Mouse (Mus musculus): ENCODE data around the gene Eif5b. TPM values are rescaled to one million over a fixed set of nuclear protein-coding genes. Genes with fewer than 3 reads are reported as not detected.
"Not testable (repeated sequence)": the region's sequence is repeated elsewhere in the genome, so short reads cannot be mapped to it uniquely, and the experiment has no call there.

Gene Eif5b
- polyA plus RNA-seq, 1 experiment, result 6.9 TPM

DNA sequence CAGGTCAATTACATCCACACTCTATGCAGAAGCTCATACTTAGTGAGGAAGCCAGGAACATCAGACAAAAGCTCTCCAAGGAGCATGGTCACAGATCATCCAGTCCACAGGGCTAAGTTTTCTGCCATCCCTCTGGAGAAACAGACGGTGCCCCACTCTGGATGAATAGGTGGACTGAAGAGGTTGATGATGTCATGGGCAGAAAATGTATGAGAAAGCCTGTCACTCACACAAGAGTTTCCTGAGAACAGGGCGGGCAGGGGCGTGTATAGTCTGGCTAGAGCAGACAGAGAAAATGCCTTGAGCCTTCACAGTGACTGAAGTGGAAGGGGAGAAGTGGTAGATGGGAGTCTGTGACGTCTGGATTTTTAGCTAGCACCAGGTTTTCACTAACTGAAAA lies 26.3 kb upstream of the Eif5b start:
- no peaks in the 10 kb centered on the region for H3K4me1 ChIP-seq (ENCODE audit: control insufficient read depth, insufficient read depth, low read length)
- 34% methylated on average over 4 of the region's 4 CpGs for WGBS
- TF ChIP-seq POLR2A (IDR thresholded peaks at IDR 0.05; ENCODE audit: borderline replicate concordance, extremely low read depth, low read depth, low read length), result no peak
- no peak for TF ChIP-seq CTCF (IDR thresholded peaks at IDR 0.05; ENCODE audit: insufficient read depth, low read length)
- no peak overlapping the region for H3K4me3 ChIP-seq (replicated peaks; ENCODE audit: extremely low read depth, low read depth, low read length)
- no peak for DNase-seq

DNA sequence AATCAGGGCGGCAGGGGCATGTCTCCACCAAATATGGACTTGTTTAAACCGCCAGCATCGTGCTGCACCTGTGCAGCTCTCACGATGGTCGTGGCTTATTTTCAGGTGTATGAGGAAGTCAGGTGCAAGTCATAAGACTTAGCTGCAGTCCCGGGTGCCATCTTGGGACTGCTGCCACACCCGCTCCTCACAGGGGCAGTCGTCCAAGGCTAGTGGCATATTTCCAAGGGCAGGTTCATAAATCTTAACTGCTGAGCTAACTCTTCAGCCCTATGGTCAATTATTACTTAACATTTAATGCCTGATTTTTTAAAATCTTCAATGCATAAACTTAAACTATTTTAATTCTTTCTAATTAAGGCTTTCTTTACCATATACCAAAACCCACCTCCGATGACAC lies 21.1 kb upstream of the Eif5b start:
- not testable (repeated sequence) for DNase-seq; H3K4me1 ChIP-seq (ENCODE audit: control insufficient read depth, insufficient read depth, low read length); H3K4me3 ChIP-seq (replicated peaks; ENCODE audit: extremely low read depth, low read depth, low read length)
- WGBS, result 56% methylated on average over 9 of the region's 9 CpGs

DNA sequence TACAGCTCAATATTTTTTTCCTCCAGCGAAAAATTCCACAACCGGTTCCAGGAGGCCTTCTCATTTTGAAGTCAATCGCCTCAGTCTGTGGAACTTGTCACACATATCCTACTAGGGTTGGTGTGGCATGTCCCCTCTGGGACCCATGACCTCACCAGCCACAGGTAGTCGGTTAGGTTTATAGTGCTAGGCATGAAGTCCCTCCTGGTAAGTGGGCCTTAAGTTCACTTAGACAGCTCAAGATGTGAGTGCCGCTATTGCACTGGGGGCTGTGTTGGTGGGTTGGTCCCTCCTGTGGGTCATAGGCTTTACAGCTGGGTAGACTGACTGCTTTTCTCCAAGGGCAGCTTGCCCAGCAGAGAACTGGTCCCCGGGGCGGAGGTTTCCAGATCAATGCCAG lies 20.5 kb upstream of the Eif5b start:
- TF ChIP-seq POLR2A (IDR thresholded peaks at IDR 0.05; ENCODE audit: borderline replicate concordance, extremely low read depth, low read depth, low read length) (no peak), CTCF (IDR thresholded peaks at IDR 0.05; ENCODE audit: insufficient read depth, low read length) (no peak)
- WGBS, result 86% methylated on average over 7 of the region's 7 CpGs
- Histone ChIP-seq H3K4me3 (replicated peaks; ENCODE audit: extremely low read depth, low read depth, low read length) (no peak overlapping the region), H3K4me1 (ENCODE audit: control insufficient read depth, insufficient read depth, low read length) (no peaks in the 10 kb centered on the region)
- DNase-seq, result no peak

DNA sequence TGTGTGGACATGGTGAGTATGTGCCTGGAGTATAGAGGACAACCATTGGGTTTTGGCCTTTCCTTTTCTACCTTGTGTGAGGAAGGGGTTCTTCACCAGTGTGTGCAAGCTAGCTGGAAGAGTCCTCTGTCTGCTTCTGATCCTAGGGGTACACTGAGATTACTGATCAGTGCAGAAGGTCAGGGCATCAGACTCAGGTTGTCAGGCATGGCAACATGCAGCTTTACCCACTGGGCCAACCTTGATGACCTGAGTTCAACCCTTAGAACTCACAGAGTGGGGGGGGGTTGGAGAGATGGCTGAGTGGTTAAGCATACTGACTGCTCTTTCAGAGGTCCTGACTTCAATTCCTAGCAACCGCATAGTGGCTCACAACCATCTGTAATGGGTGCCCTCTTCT lies 13.5 kb upstream of the Eif5b start:
- H3K4me3 ChIP-seq (replicated peaks; ENCODE audit: extremely low read depth, low read depth, low read length), result no peak overlapping the region
- H3K4me1 ChIP-seq (ENCODE audit: control insufficient read depth, insufficient read depth, low read length), result no peaks in the 10 kb centered on the region
- WGBS, result 100% methylated on average over 1 of the region's 1 CpGs
- TF ChIP-seq CTCF (IDR thresholded peaks at IDR 0.05; ENCODE audit: insufficient read depth, low read length) (no peak), POLR2A (IDR thresholded peaks at IDR 0.05; ENCODE audit: borderline replicate concordance, extremely low read depth, low read depth, low read length) (no peak)
- no peak for DNase-seq

DNA sequence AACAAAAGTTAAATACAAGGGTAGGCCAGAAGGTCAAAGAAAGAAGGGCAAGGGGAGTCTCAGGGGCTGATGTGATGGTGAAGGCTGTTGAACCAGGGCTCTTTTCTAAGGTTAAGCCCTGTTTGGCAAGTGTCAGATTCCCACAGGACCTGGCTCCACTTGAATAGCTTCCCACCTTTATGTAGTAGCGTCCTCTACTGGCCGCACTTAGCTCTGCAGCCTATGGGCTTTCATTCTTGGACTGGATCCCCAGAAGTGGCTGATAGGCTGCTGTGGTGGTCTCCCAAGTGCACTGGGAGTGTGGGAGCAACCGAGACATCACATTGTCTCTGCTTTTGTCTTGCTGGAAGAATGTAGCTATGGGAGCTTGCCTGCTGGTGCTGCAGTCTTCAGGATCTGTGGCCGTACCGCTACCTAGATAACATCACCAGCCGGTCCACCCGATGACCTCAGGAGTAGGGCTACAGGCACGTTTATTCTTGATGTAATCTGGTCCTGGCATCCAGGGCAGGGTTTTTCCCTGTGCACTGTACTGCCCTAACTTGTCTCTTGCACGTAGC lies 12.0 kb upstream of the Eif5b start:
- no peaks in the 10 kb centered on the region for H3K4me1 ChIP-seq (ENCODE audit: control insufficient read depth, insufficient read depth, low read length)
- TF ChIP-seq CTCF (IDR thresholded peaks at IDR 0.05; ENCODE audit: insufficient read depth, low read length), result peak; percentile 38
- no peak for TF ChIP-seq POLR2A (IDR thresholded peaks at IDR 0.05; ENCODE audit: borderline replicate concordance, extremely low read depth, low read depth, low read length)
- DNase-seq, result no peak
- WGBS, result 79% methylated on average over 9 of the region's 9 CpGs
- H3K4me3 ChIP-seq (replicated peaks; ENCODE audit: extremely low read depth, low read depth, low read length), result no peak overlapping the region

DNA sequence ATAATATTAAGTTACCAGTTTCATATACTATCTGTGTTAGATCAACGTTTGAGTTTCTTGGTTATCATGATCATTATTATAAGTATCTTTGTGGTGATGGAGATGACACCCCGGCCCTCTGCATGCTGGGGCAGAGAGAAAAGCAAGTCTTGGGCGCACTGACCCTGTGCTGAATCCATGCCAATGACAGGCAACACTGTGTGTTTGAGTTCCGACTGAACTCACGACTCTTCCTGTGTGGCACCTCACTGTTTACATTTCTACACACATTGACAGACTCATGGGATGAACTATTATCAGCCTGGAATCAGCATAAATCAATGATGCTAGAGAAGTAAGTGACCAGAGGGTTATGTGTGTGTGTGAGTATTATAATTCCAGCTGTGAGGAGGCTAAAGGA lies 10.0 kb upstream of the Eif5b start:
- no peak for DNase-seq
- WGBS, result 67% methylated on average over 5 of the region's 5 CpGs
- TF ChIP-seq POLR2A (IDR thresholded peaks at IDR 0.05; ENCODE audit: borderline replicate concordance, extremely low read depth, low read depth, low read length) (no peak), CTCF (IDR thresholded peaks at IDR 0.05; ENCODE audit: insufficient read depth, low read length) (no peak)
- Histone ChIP-seq H3K4me1 (ENCODE audit: control insufficient read depth, insufficient read depth, low read length) (no peaks in the 10 kb centered on the region), H3K4me3 (replicated peaks; ENCODE audit: extremely low read depth, low read depth, low read length) (no peak overlapping the region)

DNA sequence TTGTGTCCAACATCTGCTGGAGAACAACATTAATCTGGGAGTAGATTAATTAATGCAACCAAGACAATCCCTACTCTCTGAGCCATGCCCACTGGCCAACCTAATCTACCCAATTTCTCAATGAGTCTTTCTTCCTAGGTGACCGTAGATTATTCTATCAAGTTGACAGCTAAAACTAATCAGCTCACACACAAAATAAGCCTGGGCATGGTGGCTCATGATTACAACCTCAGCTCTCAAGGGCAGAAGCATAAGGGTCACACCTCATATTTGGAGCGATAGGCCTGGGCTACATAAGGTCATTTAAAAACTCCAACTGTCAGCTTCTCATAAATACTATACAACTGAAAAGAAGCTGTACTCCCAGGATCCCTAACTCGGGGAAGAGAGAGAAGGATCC lies 1.6 kb upstream of the Eif5b start:
- WGBS, result 35% methylated on average over 3 of the region's 3 CpGs
- DNase-seq, result no peak
- Histone ChIP-seq H3K4me3 (replicated peaks; ENCODE audit: extremely low read depth, low read depth, low read length) (peak overlapping the region; percentile 89), H3K4me1 (ENCODE audit: control insufficient read depth, insufficient read depth, low read length) (peaks cover 5% of the 10 kb centered on the region)
- no peak for TF ChIP-seq CTCF (IDR thresholded peaks at IDR 0.05; ENCODE audit: insufficient read depth, low read length)
- no peak for TF ChIP-seq POLR2A (IDR thresholded peaks at IDR 0.05; ENCODE audit: borderline replicate concordance, extremely low read depth, low read depth, low read length)

DNA sequence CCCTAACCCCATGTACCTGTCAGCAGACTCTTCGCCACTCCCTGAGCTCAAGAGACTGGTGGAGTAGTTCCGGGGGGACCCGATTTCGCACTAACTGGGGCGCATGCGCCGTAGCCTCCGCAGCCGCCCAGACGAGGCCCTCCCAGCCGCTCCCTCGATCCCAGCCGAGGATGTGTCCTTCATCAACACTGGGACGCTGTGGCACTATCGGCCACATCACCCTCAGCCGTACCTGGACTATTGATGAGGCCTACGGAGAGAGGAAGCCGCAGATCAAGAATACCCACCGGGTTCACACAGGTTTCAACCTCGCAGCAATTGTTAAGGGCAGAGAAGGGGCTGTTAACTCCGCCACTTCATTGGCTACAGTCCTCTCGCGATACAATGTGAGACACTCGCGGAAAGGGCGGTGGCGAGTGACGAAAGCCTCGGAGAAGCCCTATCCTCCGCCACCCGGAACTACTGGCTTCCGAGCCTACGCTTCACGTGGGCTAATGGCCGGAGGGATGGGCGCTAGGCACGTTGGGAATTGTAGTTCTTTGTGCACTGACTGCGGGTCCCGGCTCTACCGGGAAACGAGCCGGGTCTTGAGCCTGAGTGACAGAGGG lies 829 bp upstream of the Eif5b start:
- H3K4me1 ChIP-seq (ENCODE audit: control insufficient read depth, insufficient read depth, low read length), result peaks cover 5% of the 10 kb centered on the region
- peak; percentile 98 for DNase-seq
- peak overlapping the region; percentile 94 for H3K4me3 ChIP-seq (replicated peaks; ENCODE audit: extremely low read depth, low read depth, low read length)
- TF ChIP-seq POLR2A (IDR thresholded peaks at IDR 0.05; ENCODE audit: borderline replicate concordance, extremely low read depth, low read depth, low read length) (peak; percentile 63; the same call in 1 of the 2 replicates), CTCF (IDR thresholded peaks at IDR 0.05; ENCODE audit: insufficient read depth, low read length) (no peak)
- under 1% methylated on average over 42 of the region's 42 CpGs for WGBS

DNA sequence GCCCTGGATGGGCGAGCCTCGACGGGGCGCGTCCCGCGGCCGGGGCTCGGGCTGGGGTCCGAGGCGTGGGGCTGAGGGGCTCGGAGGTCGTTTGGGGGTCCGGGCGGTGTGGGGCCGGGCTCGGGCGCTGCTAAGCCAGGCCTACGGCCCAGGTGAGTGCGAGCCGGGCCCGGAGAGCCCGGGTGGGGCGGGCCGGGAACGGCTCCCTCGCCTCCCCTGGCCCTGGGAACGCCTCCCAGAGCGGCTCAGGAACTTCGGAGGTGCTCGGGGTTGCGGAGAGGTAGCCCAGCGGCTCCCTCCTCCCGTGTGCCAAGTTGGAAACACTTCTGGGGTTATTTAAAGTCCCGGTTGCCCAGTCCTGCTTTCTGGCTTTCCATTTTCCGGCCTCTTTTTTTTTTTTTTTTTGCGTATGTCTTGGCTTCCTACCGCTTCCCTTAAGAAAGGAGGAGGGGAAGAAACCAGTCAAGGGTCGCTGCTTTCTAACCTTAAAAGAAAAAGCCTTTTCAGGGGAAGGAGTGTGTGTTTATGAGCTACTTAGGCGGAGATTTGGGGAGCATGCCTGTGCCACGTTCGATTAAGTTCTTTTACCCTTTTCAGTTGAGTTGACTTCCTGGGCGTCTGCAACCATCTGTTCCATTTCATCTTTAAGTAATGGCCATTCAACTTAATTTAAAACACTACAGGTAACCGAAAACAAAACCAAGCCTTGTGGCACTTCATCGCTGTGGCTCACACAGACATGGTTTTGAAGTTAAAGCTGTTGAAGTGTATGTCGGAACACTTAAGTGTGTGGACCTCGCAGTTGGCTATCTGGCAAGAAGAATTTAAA lies 775 bp downstream of the Eif5b start:
- peak overlapping the region; percentile 75 for H3K4me3 ChIP-seq (replicated peaks; ENCODE audit: extremely low read depth, low read depth, low read length)
- 2% methylated on average over 47 of the region's 47 CpGs for WGBS
- H3K4me1 ChIP-seq (ENCODE audit: control insufficient read depth, insufficient read depth, low read length), result peaks cover 5% of the 10 kb centered on the region
- TF ChIP-seq CTCF (IDR thresholded peaks at IDR 0.05; ENCODE audit: insufficient read depth, low read length), result no peak
- no peak for DNase-seq

DNA sequence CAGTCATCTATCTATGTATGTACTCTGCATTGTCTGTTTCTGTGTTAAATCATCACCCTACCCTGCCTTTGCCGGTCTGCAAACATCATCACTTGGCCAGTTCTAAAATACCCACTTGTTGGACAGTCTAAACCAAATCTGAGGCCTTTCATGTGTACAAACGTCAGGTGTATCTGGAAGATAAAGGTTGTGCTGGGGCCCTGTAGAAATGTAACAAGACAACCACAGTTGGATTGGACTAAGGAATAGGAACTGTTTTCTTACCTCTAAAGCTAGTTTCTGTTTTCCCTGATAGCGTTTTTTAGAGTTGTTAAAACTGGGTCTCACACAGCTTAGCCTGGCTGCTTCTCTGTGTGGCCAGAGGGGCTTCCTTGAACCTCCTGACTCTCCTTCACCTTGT lies 1.7 kb downstream of the Eif5b start:
- Histone ChIP-seq H3K4me1 (ENCODE audit: control insufficient read depth, insufficient read depth, low read length) (peaks cover 5% of the 10 kb centered on the region), H3K4me3 (replicated peaks; ENCODE audit: extremely low read depth, low read depth, low read length) (no peak overlapping the region)
- TF ChIP-seq CTCF (IDR thresholded peaks at IDR 0.05; ENCODE audit: insufficient read depth, low read length), result no peak
- no peak for TF ChIP-seq POLR2A (IDR thresholded peaks at IDR 0.05; ENCODE audit: borderline replicate concordance, extremely low read depth, low read depth, low read length)
- 62% methylated on average over 3 of the region's 3 CpGs for WGBS
- DNase-seq, result no peak

All from lung, adult 2 months (tissue).